Mouse (Mus musculus): ENCODE results near the gene Lrit2.

Gene Lrit2

DNA sequence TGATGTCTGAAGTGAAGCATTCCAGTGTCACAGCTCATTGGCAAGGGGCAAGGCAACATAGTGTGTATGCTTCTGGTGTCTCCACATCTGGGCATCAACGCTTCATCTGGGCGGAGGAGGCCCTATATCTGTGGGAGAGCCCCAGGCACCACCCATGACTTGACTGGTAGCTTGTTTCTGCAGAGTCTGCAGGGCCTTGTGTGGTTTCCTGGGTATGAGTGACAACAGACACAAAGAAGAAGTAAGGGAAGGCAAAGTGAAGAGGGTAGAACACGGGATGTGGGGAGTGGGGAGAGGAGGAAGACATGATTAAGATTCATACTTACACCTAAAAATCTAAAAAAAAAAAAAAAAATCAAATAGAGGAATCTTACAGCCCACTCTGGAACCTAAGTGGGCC, 34.8 kb downstream of the Lrit2 start:
- H3K36me3 ChIP-seq (ENCODE audit: insufficient read depth, low read length): no peaks in the 10 kb centered on the region
- no peak for TF ChIP-seq POU5F1 (IDR thresholded peaks at IDR 0.05; ENCODE audit: borderline replicate concordance, low read length)
- no peak for TF ChIP-seq NANOG (IDR thresholded peaks at IDR 0.05; ENCODE audit: borderline replicate concordance, low read length)
- no peak for TF ChIP-seq CTCF (conservative IDR thresholded peaks at IDR 0.05; ENCODE audit: low read length)
- H3K4me1 ChIP-seq (replicated peaks; ENCODE audit: low read depth, low read length): peaks cover 18% of the 10 kb centered on the region
- peaks cover 20% of the 10 kb centered on the region for H3K27me3 ChIP-seq (ENCODE audit: insufficient read depth, low read length)
- no peak overlapping the region for H3K4me3 ChIP-seq (replicated peaks; ENCODE audit: low read length)
- H3K9me3 ChIP-seq (ENCODE audit: low read length): no peaks in the 10 kb centered on the region

DNA sequence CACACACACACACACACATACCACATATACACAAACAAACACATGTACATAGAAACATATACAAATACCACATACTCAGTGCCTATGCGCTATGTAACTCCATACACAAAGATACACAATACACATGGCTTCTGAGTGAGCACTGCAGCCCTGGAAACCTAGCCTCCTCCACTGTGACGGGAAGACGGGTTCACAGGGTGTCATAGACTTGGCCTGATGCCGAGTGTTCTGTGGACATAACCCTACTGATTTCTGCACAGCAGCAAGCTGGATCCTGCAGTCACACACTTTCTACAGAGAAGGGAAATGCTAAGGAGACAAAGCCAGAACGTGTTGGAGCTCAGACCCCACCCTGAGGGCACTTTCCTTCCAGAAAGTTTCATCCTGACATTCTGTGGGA, 37.0 kb downstream of the Lrit2 start:
- Histone ChIP-seq H3K36me3 (ENCODE audit: insufficient read depth, low read length) (no peaks in the 10 kb centered on the region), H3K4me3 (replicated peaks; ENCODE audit: low read length) (no peak overlapping the region), H3K9me3 (ENCODE audit: low read length) (no peaks in the 10 kb centered on the region), H3K4me1 (replicated peaks; ENCODE audit: low read depth, low read length) (no peaks in the 10 kb centered on the region), H3K27me3 (ENCODE audit: insufficient read depth, low read length) (peaks cover 5% of the 10 kb centered on the region; the same call in 1 of the 2 replicates)
- no peak for TF ChIP-seq POU5F1 (IDR thresholded peaks at IDR 0.05; ENCODE audit: borderline replicate concordance, low read length)
- TF ChIP-seq NANOG (IDR thresholded peaks at IDR 0.05; ENCODE audit: borderline replicate concordance, low read length): no peak
- no peak for TF ChIP-seq CTCF (conservative IDR thresholded peaks at IDR 0.05; ENCODE audit: low read length)

- TF ChIP-seq CTCF (conservative IDR thresholded peaks at IDR 0.05; ENCODE audit: low read length): no peak
- TF ChIP-seq POU5F1 (IDR thresholded peaks at IDR 0.05; ENCODE audit: borderline replicate concordance, low read length): no peak
- TF ChIP-seq NANOG (IDR thresholded peaks at IDR 0.05; ENCODE audit: borderline replicate concordance, low read length): no peak
- H3K36me3 ChIP-seq (ENCODE audit: insufficient read depth, low read length): no peaks in the 10 kb centered on the region
Measured at GRCm38 (mm10) chr14:37105846-37106245, 38.1 kb downstream of the Lrit2 start.

GRCm38 (mm10) chr14:37109460-37109859, 41.7 kb downstream of the Lrit2 start:
- H3K4me3 ChIP-seq (replicated peaks; ENCODE audit: low read length): no peak overlapping the region
- no peaks in the 10 kb centered on the region for H3K4me1 ChIP-seq (replicated peaks; ENCODE audit: low read depth, low read length)
- TF ChIP-seq NANOG (IDR thresholded peaks at IDR 0.05; ENCODE audit: borderline replicate concordance, low read length): no peak
- TF ChIP-seq POU5F1 (IDR thresholded peaks at IDR 0.05; ENCODE audit: borderline replicate concordance, low read length): no peak
- no peak for TF ChIP-seq CTCF (conservative IDR thresholded peaks at IDR 0.05; ENCODE audit: low read length)
- no peaks in the 10 kb centered on the region for H3K9me3 ChIP-seq (ENCODE audit: low read length)
- no peaks in the 10 kb centered on the region for H3K27me3 ChIP-seq (ENCODE audit: insufficient read depth, low read length)
- H3K36me3 ChIP-seq (ENCODE audit: insufficient read depth, low read length): no peaks in the 10 kb centered on the region

More at GRCm38 (mm10) chr14:37105846-37106245, 38.1 kb downstream of the Lrit2 start:
- no peaks in the 10 kb centered on the region for H3K4me1 ChIP-seq (replicated peaks; ENCODE audit: low read depth, low read length)
- peaks cover 5% of the 10 kb centered on the region; the same call in 1 of the 2 replicates for H3K27me3 ChIP-seq (ENCODE audit: insufficient read depth, low read length)
- H3K4me3 ChIP-seq (replicated peaks; ENCODE audit: low read length): no peak overlapping the region
- H3K9me3 ChIP-seq (ENCODE audit: low read length): no peaks in the 10 kb centered on the region

- Histone ChIP-seq H3K36me3 (ENCODE audit: insufficient read depth, low read length) (no peaks in the 10 kb centered on the region), H3K9me3 (ENCODE audit: low read length) (no peaks in the 10 kb centered on the region), H3K4me1 (replicated peaks; ENCODE audit: low read depth, low read length) (no peaks in the 10 kb centered on the region), H3K4me3 (replicated peaks; ENCODE audit: low read length) (no peak overlapping the region), H3K27me3 (ENCODE audit: insufficient read depth, low read length) (no peaks in the 10 kb centered on the region)
- no peak for TF ChIP-seq CTCF (conservative IDR thresholded peaks at IDR 0.05; ENCODE audit: low read length)
- no peak for TF ChIP-seq POU5F1 (IDR thresholded peaks at IDR 0.05; ENCODE audit: borderline replicate concordance, low read length)
Measured at GRCm38 (mm10) chr14:37109975-37110374, 42.2 kb downstream of the Lrit2 start.

GRCm38 (mm10) chr14:37110456-37110855, 42.7 kb downstream of the Lrit2 start:
- Histone ChIP-seq H3K4me1 (replicated peaks; ENCODE audit: low read depth, low read length) (no peaks in the 10 kb centered on the region), H3K4me3 (replicated peaks; ENCODE audit: low read length) (no peak overlapping the region), H3K9me3 (ENCODE audit: low read length) (no peaks in the 10 kb centered on the region), H3K27me3 (ENCODE audit: insufficient read depth, low read length) (no peaks in the 10 kb centered on the region), H3K36me3 (ENCODE audit: insufficient read depth, low read length) (no peaks in the 10 kb centered on the region)
- no peak for TF ChIP-seq POU5F1 (IDR thresholded peaks at IDR 0.05; ENCODE audit: borderline replicate concordance, low read length)

DNA sequence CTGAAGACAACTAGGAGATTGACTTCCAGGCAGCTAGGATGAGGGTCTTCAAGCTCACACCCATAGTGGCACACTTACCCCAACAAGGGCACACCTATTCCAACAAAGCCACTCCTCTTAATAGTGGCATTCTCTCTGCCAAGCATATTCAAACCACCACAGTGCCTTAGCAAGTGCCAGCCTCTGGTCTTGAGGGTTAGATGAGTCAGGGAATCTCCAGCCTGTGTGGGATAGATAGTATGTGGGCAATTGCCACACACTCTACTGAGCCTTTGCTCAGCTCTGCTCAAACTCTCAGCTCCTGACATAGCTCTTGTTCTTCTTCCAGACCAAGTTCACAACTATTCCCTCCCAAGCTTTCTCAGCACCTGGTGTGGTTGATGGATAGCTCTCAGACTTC, 43.6 kb downstream of the Lrit2 start:
- Histone ChIP-seq H3K27me3 (ENCODE audit: insufficient read depth, low read length) (no peaks in the 10 kb centered on the region), H3K4me3 (replicated peaks; ENCODE audit: low read length) (no peak overlapping the region), H3K4me1 (replicated peaks; ENCODE audit: low read depth, low read length) (no peaks in the 10 kb centered on the region), H3K9me3 (ENCODE audit: low read length) (no peaks in the 10 kb centered on the region), H3K36me3 (ENCODE audit: insufficient read depth, low read length) (no peaks in the 10 kb centered on the region)
- TF ChIP-seq CTCF (conservative IDR thresholded peaks at IDR 0.05; ENCODE audit: low read length): no peak
- TF ChIP-seq POU5F1 (IDR thresholded peaks at IDR 0.05; ENCODE audit: borderline replicate concordance, low read length): no peak
- TF ChIP-seq NANOG (IDR thresholded peaks at IDR 0.05; ENCODE audit: borderline replicate concordance, low read length): no peak

DNA sequence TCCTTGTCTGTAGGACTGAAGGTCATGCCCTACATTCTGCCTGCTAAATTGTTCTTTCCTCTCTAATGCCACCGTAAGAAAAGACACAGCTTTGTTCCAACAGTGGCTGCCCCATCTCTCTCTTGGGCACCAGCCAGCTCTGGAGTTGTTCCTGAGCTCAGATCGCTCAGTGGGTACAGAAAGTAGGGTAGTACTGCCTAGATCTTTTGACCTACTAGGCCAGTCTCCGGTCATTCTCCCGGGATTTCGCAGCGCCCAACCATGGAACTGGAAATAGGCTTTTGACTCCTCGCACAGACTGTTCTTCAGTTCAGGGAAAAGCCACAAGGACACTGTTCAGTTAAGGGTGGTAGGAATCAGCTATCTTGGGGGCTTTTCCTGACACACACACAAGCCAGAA, 45.2 kb downstream of the Lrit2 start:
- Histone ChIP-seq H3K4me3 (replicated peaks; ENCODE audit: low read length) (no peak overlapping the region), H3K36me3 (ENCODE audit: insufficient read depth, low read length) (peaks cover 13% of the 10 kb centered on the region; the same call in 1 of the 2 replicates), H3K27me3 (ENCODE audit: insufficient read depth, low read length) (no peaks in the 10 kb centered on the region), H3K9me3 (ENCODE audit: low read length) (no peaks in the 10 kb centered on the region), H3K4me1 (replicated peaks; ENCODE audit: low read depth, low read length) (no peaks in the 10 kb centered on the region)
- TF ChIP-seq CTCF (conservative IDR thresholded peaks at IDR 0.05; ENCODE audit: low read length) (no peak), NANOG (IDR thresholded peaks at IDR 0.05; ENCODE audit: borderline replicate concordance, low read length) (no peak), POU5F1 (IDR thresholded peaks at IDR 0.05; ENCODE audit: borderline replicate concordance, low read length) (no peak)

DNA sequence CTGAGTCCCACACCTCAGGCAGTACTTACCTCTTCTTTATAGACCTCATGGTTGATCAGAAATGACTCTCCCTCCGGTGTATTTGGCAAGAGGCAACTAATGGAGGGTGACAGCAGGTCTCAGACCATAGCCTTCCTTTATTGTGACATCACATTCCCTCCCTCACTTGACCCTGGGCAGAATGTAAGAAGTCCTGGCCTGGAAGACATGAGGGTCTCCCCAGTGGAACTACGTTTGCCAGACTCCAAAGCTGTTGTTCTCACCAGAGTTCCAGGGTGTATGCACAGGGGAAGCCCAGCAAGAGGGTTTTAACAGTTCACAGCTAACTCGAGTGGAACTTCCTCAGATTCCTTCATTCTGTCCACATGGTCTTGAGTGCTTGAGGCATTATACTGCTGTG, 46.2 kb downstream of the Lrit2 start, which contains the start of gene 2610528A11Rik:
TSS of gene 2610528A11Rik (minus strand) at position 101 of the 400 bp plus-strand sequence.
- Histone ChIP-seq H3K9me3 (ENCODE audit: low read length) (no peaks in the 10 kb centered on the region), H3K27me3 (ENCODE audit: insufficient read depth, low read length) (no peaks in the 10 kb centered on the region), H3K4me3 (replicated peaks; ENCODE audit: low read length) (no peak within 1 kb of the TSS), H3K36me3 (ENCODE audit: insufficient read depth, low read length) (peaks cover 20% of the 10 kb centered on the region), H3K4me1 (replicated peaks; ENCODE audit: low read depth, low read length) (no peaks in the 10 kb centered on the region)
- TF ChIP-seq NANOG (IDR thresholded peaks at IDR 0.05; ENCODE audit: borderline replicate concordance, low read length) (no peak), CTCF (conservative IDR thresholded peaks at IDR 0.05; ENCODE audit: low read length) (no peak), POU5F1 (IDR thresholded peaks at IDR 0.05; ENCODE audit: borderline replicate concordance, low read length) (no peak)
